Mouse (Mus musculus): ENCODE data around the gene Gm10097. TPM values are rescaled to one million over a fixed set of nuclear protein-coding genes. Genes with fewer than 3 reads are reported as not detected.

Gm10097 gene
- total and polyA plus RNA-seq, 3 experiments, result not detected

DNA sequence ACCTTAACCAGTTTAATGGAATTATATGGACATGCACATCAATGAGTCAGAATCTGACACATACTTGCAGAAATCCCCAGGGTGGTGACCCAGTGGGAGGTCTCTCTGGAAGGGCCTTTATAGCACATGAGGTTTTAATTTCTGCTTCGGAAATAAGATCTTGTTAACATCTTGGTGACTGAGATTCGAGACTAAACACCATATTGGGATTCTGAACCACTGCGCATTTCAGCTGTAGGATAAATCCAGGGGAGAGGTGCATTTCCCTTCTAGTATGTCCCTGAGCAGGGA is 1.9 kb downstream of the Gm10097 start:
- Histone ChIP-seq H3K79me2 (ENCODE audit: control insufficient read depth, insufficient read depth, low read length, poor library complexity) (no peaks in the 10 kb centered on the region), H3K36me3 (ENCODE audit: control insufficient read depth in 1 of 2, insufficient read depth in 2 of 2, low read length in 2 of 2) (no peaks in the 10 kb centered on the region), H3K9me3 (replicated peaks; ENCODE audit: insufficient read depth, low read length) (no peaks in the 10 kb centered on the region), H3K27me3 (ENCODE audit: control insufficient read depth in 1 of 2, insufficient read depth in 2 of 2, low read length in 2 of 2) (no peaks in the 10 kb centered on the region), H3K4me3 (ENCODE audit: control insufficient read depth in 1 of 2, insufficient read depth in 1 of 2, low read depth in 2 of 2, low read length in 2 of 2) (no peak overlapping the region), H3K4me1 (ENCODE audit: control insufficient read depth in 1 of 2, insufficient read depth in 2 of 2, low read length in 2 of 2) (no peaks in the 10 kb centered on the region), H3K9ac (ENCODE audit: control insufficient read depth, low read depth, low read length, poor library complexity, severe bottlenecking) (no peak overlapping the region), H3K27ac (ENCODE audit: control insufficient read depth, low read depth, low read length) (no peak overlapping the region)
- DNase-seq (ENCODE audit: low read depth, low spot score), result no peak
- TF ChIP-seq GATA1 (IDR thresholded peaks at IDR 0.05; ENCODE audit: low read depth, low read length), result no peak
- TF ChIP-seq HCFC1 (IDR thresholded peaks at IDR 0.05; ENCODE audit: low read depth, low read length), result no peak
- no peak for TF ChIP-seq POLR2AphosphoS2 (IDR thresholded peaks at IDR 0.05; ENCODE audit: low read length)
- TF ChIP-seq NRF1 (IDR thresholded peaks at IDR 0.05; ENCODE audit: insufficient read depth, low read depth, low read length, poor library complexity, severe bottlenecking), result no peak
- TF ChIP-seq MYB (IDR thresholded peaks at IDR 0.05; ENCODE audit: low read depth, low read length), result no peak

DNA sequence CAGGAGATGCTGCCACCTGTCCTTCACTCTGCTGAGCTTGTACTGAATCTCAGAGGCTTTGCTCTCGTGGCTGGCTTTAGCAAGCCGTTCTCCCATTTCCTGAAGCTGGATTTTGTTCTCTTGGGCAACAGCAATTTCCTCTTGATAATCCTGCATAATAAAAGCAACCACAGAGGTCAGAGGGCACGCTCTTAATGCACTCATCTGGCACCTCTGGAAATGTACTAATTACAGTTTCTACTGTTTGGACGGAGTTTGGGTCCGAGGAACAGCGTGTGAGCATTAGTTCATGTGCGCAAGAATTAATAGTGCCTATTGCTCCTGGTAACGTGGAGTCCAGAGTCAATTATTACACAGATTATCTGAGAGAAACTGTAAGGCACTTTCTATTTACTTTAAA is 3.1 kb downstream of the Gm10097 start:
- H3K36me3 ChIP-seq (ENCODE audit: control insufficient read depth in 1 of 2, insufficient read depth in 2 of 2, low read length in 2 of 2), result no peaks in the 10 kb centered on the region
- TF ChIP-seq JUND (IDR thresholded peaks at IDR 0.05; ENCODE audit: low read depth, low read length), result no peak
- TF ChIP-seq CTCF (IDR thresholded peaks at IDR 0.05 in 2 of 3, conservative IDR thresholded peaks at IDR 0.05 in 1 of 3; ENCODE audit: control insufficient read depth in 1 of 3, insufficient read depth in 1 of 3, low read depth in 2 of 3, low read length in 3 of 3, poor library complexity in 1 of 3, severe bottlenecking in 1 of 3), result no peak
- no peak for TF ChIP-seq GABPA (IDR thresholded peaks at IDR 0.05; ENCODE audit: low read depth, low read length)
- TF ChIP-seq BHLHE40 (IDR thresholded peaks at IDR 0.05; ENCODE audit: borderline replicate concordance, low read depth, low read length), result no peak
- no peaks in the 10 kb centered on the region for H3K4me1 ChIP-seq (ENCODE audit: control insufficient read depth in 1 of 2, insufficient read depth in 2 of 2, low read length in 2 of 2)
- H3K27ac ChIP-seq (ENCODE audit: control insufficient read depth, low read depth, low read length), result no peak overlapping the region
- H3K9me3 ChIP-seq (replicated peaks; ENCODE audit: insufficient read depth, low read length), result no peaks in the 10 kb centered on the region
- H3K79me2 ChIP-seq (ENCODE audit: control insufficient read depth, insufficient read depth, low read length, poor library complexity), result no peaks in the 10 kb centered on the region
- no peak overlapping the region for H3K4me3 ChIP-seq (ENCODE audit: control insufficient read depth in 1 of 2, insufficient read depth in 1 of 2, low read depth in 2 of 2, low read length in 2 of 2)
- H3K27me3 ChIP-seq (ENCODE audit: control insufficient read depth in 1 of 2, insufficient read depth in 2 of 2, low read length in 2 of 2), result no peaks in the 10 kb centered on the region
- no peak overlapping the region for H3K9ac ChIP-seq (ENCODE audit: control insufficient read depth, low read depth, low read length, poor library complexity, severe bottlenecking)
- DNase-seq (ENCODE audit: low read depth, low spot score), result no peak

DNA sequence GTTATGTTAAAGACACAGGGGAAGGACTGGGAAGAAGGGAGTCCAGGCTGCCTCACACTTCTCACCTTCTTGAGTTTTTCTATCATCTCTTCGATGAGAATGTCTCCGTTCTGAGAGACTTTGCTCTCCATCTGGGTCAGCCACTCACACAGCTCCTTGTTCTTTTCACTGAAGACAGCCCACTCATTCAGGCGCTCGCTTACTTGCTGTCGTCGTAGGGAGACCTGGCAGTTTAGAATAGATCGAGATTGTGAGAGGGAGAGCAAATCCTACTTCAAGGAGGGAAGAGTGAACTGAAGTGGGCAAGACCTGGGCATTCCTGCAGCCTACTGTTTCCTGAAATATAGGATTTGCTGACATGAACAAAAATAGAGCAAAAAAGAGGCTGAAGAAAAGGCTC is 6.7 kb downstream of the Gm10097 start:
- no peak for DNase-seq (ENCODE audit: low read depth, low spot score)
- peaks cover 0 to 2% of the 10 kb centered on the region in 2 experiments; a peak in 3 of 4 replicates for H3K36me3 ChIP-seq (ENCODE audit: control insufficient read depth in 1 of 2, insufficient read depth in 2 of 2, low read length in 2 of 2)
- H3K9ac ChIP-seq (ENCODE audit: control insufficient read depth, low read depth, low read length, poor library complexity, severe bottlenecking), result no peak overlapping the region
- H3K4me3 ChIP-seq (ENCODE audit: control insufficient read depth in 1 of 2, insufficient read depth in 1 of 2, low read depth in 2 of 2, low read length in 2 of 2), result no peak overlapping the region
- H3K79me2 ChIP-seq (ENCODE audit: control insufficient read depth, insufficient read depth, low read length, poor library complexity), result no peaks in the 10 kb centered on the region
- no peaks in the 10 kb centered on the region for H3K9me3 ChIP-seq (replicated peaks; ENCODE audit: insufficient read depth, low read length)
- TF ChIP-seq EP300 (IDR thresholded peaks at IDR 0.05; ENCODE audit: low read depth in 1 of 2, low read length in 2 of 2) (no peak), ETS1 (IDR thresholded peaks at IDR 0.05; ENCODE audit: low read depth, low read length) (no peak), E2F4 (IDR thresholded peaks at IDR 0.05; ENCODE audit: borderline replicate concordance, low read depth, low read length) (no peak), TCF12 (IDR thresholded peaks at IDR 0.05; ENCODE audit: low read depth, low read length) (no peak), UBTF (IDR thresholded peaks at IDR 0.05; ENCODE audit: borderline replicate concordance, insufficient read depth, low read depth, low read length) (no peak), USF1 (IDR thresholded peaks at IDR 0.05; ENCODE audit: low read depth, low read length) (no peak), POLR2A (IDR thresholded peaks at IDR 0.05; ENCODE audit: control insufficient read depth in 1 of 2, insufficient read depth in 1 of 2, low read depth in 1 of 2, low read length in 2 of 2, poor library complexity in 1 of 2) (no peak), CTCF (IDR thresholded peaks at IDR 0.05 in 2 of 3, conservative IDR thresholded peaks at IDR 0.05 in 1 of 3; ENCODE audit: control insufficient read depth in 1 of 3, insufficient read depth in 1 of 3, low read depth in 2 of 3, low read length in 3 of 3, poor library complexity in 1 of 3, severe bottlenecking in 1 of 3) (no peak), RAD21 (IDR thresholded peaks at IDR 0.05; ENCODE audit: low read depth, low read length) (no peak), MAFK (IDR thresholded peaks at IDR 0.05; ENCODE audit: borderline replicate concordance, low read depth, low read length) (no peak), SMC3 (IDR thresholded peaks at IDR 0.05; ENCODE audit: low read depth, low read length) (no peak), NRF1 (IDR thresholded peaks at IDR 0.05; ENCODE audit: insufficient read depth, low read depth, low read length, poor library complexity, severe bottlenecking) (no peak), GABPA (IDR thresholded peaks at IDR 0.05; ENCODE audit: low read depth, low read length) (no peak), SIN3A (IDR thresholded peaks at IDR 0.05; ENCODE audit: low read length) (no peak), MYC (IDR thresholded peaks at IDR 0.05; ENCODE audit: low read depth, low read length) (no peak)
- no peaks in the 10 kb centered on the region for H3K27me3 ChIP-seq (ENCODE audit: control insufficient read depth in 1 of 2, insufficient read depth in 2 of 2, low read length in 2 of 2)
- no peak overlapping the region for H3K27ac ChIP-seq (ENCODE audit: control insufficient read depth, low read depth, low read length)
- peaks cover 0 to 3% of the 10 kb centered on the region in 2 experiments; a peak in 1 of 4 replicates for H3K4me1 ChIP-seq (ENCODE audit: control insufficient read depth in 1 of 2, insufficient read depth in 2 of 2, low read length in 2 of 2)
